Mouse (Mus musculus) pancreas, adult 10 weeks (tissue): ENCODE results near the gene Cyb5rl. TPM values are rescaled to one million over a fixed set of nuclear protein-coding genes. Genes with fewer than 3 reads are reported as not detected.

ENCODE experiments used
- polyA plus RNA-seq: library from polyadenylated mRNA; stranded (reverse); fragments of 350-450 nt; fragmentation: Illumina TruSeq; extraction: RNeasy Lipid Tissue Mini Kit (QIAGEN cat#74804); gene quantifications from one replicate; pipeline ENCODE4 v1.2.3, GENCODE M21; 2015; ENCODE audit warnings: low read depth, low replicate concordance; ENCODE audit not compliant: insufficient read depth

Cyb5rl gene
- 5.2 TPM for polyA plus RNA-seq

GRCm38 (mm10) chr4:107066252-107067124 lies at the start of gene Cyb5rl, which contains the start of gene Mrpl37:
TSS of gene Cyb5rl (plus strand) at chr4:107066988.
TSS of gene Mrpl37 (minus strand) at chr4:107066868.

GRCm38 (mm10) chr4:107096841-107097373 lies 30.1 kb downstream of the Cyb5rl start, which contains the start of gene Cdcp2:
TSS of gene Cdcp2 (plus strand) at chr4:107096891.

Other genes starting within 250 kb of the Cyb5rl start
- gene Ssbp3, start 156.3 kb upstream of the Cyb5rl start, polyA plus RNA-seq = 16.3 TPM
- 26.9 TPM for gene Mrpl37, start 120 bp upstream of the Cyb5rl start, polyA plus RNA-seq
- gene Cdcp2, start 29.9 kb downstream of the Cyb5rl start, polyA plus RNA-seq = not detected
- gene Tmem59, start 111.4 kb downstream of the Cyb5rl start, polyA plus RNA-seq = 85.4 TPM
- gene Tceanc2, start 112.1 kb downstream of the Cyb5rl start, polyA plus RNA-seq = 3.5 TPM
- gene Ldlrad1, start 142.2 kb downstream of the Cyb5rl start, polyA plus RNA-seq = not detected
- gene Lrrc42, start 186.5 kb downstream of the Cyb5rl start, polyA plus RNA-seq = 9.3 TPM
- 1.7 TPM for gene Hspb11, start 186.6 kb downstream of the Cyb5rl start, polyA plus RNA-seq
- 2.3 TPM for gene Dio1, start 240.2 kb downstream of the Cyb5rl start, polyA plus RNA-seq
- 20.8 TPM for gene Yipf1, start 247.4 kb downstream of the Cyb5rl start, polyA plus RNA-seq